ENCODE assay signal across 18 mouse cellular contexts in the genomic region with DNA sequence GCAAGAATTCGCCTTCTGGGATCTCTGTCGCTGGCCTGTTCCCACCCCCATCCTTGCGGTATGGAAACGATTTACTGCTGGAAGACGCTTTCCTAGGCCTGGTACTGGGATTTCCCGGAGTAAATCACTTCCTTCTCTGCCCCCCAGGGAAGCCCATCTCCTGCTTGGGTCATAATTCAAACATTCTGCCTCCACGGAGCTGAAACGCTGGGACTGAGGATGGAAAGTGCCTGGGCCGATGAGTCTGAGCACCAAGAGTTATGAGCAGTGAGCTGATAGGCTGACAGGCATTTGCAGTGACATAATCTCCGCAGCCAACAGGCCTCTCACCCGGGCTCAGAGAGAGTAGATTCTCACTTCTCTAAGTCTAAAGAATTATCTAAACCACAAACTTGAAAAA. TPM values are rescaled to one million over a fixed set of nuclear protein-coding genes. Genes with fewer than 3 reads are reported as not detected.
A peak's percentile ranks its signal among the peaks of the same experiment; 100 is the strongest.
DNase-seq lines count a peak whose midpoint lies in the region; ATAC-seq lines count a peak whose summit lies in the region.
"Had no signal": no experiment of that assay in that cellular context is flagged by ENCODE, and none has a peak within 500 bp of the region (broad histone marks: within the 10 kb centered on the region; RNA-seq: fewer than 3 reads in every experiment).

No protein-coding gene starts in this region.

- no peak for ATAC-seq in neural tube, embryonic 15.5 days (ENCODE audit: low FRiP score)
- ATAC-seq in embryonic facial prominence, embryonic 11.5 days (replicated peaks; ENCODE audit: insufficient number of reproducible peaks, low FRiP score, low TSS enrichment, low read depth): peak; percentile 60; the same call in 1 of the 2 replicates
- ATAC-seq in limb, embryonic 11.5 days (ENCODE audit: insufficient number of reproducible peaks, low FRiP score, low TSS enrichment, low read depth): no peak
- ATAC-seq: intestine, embryonic 15.5 days; liver, postnatal 0 days; midbrain, embryonic 15.5 days had no signal

- no peak overlapping the region for H3K4me2 ChIP-seq in neural tube, embryonic 15.5 days
- no peak overlapping the region for H3K4me2 ChIP-seq in embryonic facial prominence, embryonic 11.5 days (ENCODE audit: low read depth, low read length)
- 0 out of 2 replicates have a peak overlapping the region, but pooled peaks have one; percentile 11 for H3K4me2 ChIP-seq in limb, embryonic 11.5 days (ENCODE audit: low read depth, severe bottlenecking)
- H3K4me2 ChIP-seq: intestine, embryonic 15.5 days; midbrain, embryonic 15.5 days; neural tube, embryonic 12.5 days had no signal

- H3K4me1 ChIP-seq in neural tube, embryonic 15.5 days: peaks cover 14% of the 10 kb centered on the region; the same call in 1 of the 2 replicates
- H3K4me1 ChIP-seq in embryonic facial prominence, embryonic 11.5 days (ENCODE audit: control insufficient read depth, insufficient read depth, low read length): peaks cover 3% of the 10 kb centered on the region
- H3K4me1 ChIP-seq in limb, embryonic 11.5 days (ENCODE audit: control insufficient read depth, insufficient read depth, low read length): peaks cover 9% of the 10 kb centered on the region
- H3K4me1 ChIP-seq: midbrain, embryonic 15.5 days; neural tube, embryonic 12.5 days had no signal

- H3K9me3 ChIP-seq in neural tube, embryonic 15.5 days (replicated peaks): no peaks in the 10 kb centered on the region
- H3K9me3 ChIP-seq in embryonic facial prominence, embryonic 11.5 days (replicated peaks; ENCODE audit: control insufficient read depth, low read length): no peaks in the 10 kb centered on the region
- H3K9me3 ChIP-seq in limb, embryonic 11.5 days (ENCODE audit: control insufficient read depth, low read length): no peaks in the 10 kb centered on the region
- H3K9me3 ChIP-seq: intestine, embryonic 15.5 days; midbrain, embryonic 15.5 days; neural tube, embryonic 12.5 days had no signal

- H3K36me3 ChIP-seq in neural tube, embryonic 15.5 days: no peaks in the 10 kb centered on the region
- no peaks in the 10 kb centered on the region for H3K36me3 ChIP-seq in embryonic facial prominence, embryonic 11.5 days (replicated peaks; ENCODE audit: control insufficient read depth, insufficient read depth, low read depth, low read length)
- H3K36me3 ChIP-seq in limb, embryonic 11.5 days (ENCODE audit: control insufficient read depth, insufficient read depth, low read length): no peaks in the 10 kb centered on the region
- H3K36me3 ChIP-seq: intestine, embryonic 15.5 days; midbrain, embryonic 15.5 days; neural tube, embryonic 12.5 days had no signal

- H3K27ac ChIP-seq in neural tube, embryonic 15.5 days (replicated peaks): no peak overlapping the region
- H3K27ac ChIP-seq in embryonic facial prominence, embryonic 11.5 days (replicated peaks; ENCODE audit: low read depth, low read length): peak overlapping the region; percentile 28; the same call in 1 of the 2 replicates
- H3K27ac ChIP-seq in limb, embryonic 11.5 days (replicated peaks; ENCODE audit: low read depth, low read length): peak overlapping the region; percentile 61; the same call in 1 of the 2 replicates
- H3K27ac ChIP-seq: intestine, embryonic 15.5 days; midbrain, embryonic 15.5 days; neural tube, embryonic 12.5 days had no signal

- H3K27me3 ChIP-seq in neural tube, embryonic 15.5 days (replicated peaks): no peaks in the 10 kb centered on the region
- no peaks in the 10 kb centered on the region for H3K27me3 ChIP-seq in embryonic facial prominence, embryonic 11.5 days (ENCODE audit: control insufficient read depth, insufficient read depth, low read length)
- no peaks in the 10 kb centered on the region for H3K27me3 ChIP-seq in limb, embryonic 11.5 days (ENCODE audit: control insufficient read depth, insufficient read depth, low read length)
- H3K27me3 ChIP-seq: intestine, embryonic 15.5 days; midbrain, embryonic 15.5 days; neural tube, embryonic 12.5 days had no signal

- 32% methylated on average over 11 of the region's 11 CpGs for WGBS in neural tube, embryonic 15.5 days
- 24% methylated on average over 11 of the region's 11 CpGs for WGBS in embryonic facial prominence, embryonic 11.5 days
- 7% methylated on average over 11 of the region's 11 CpGs for WGBS in limb, embryonic 11.5 days

- DNase-seq in neural tube, embryonic 10.5 days (ENCODE audit: extremely low spot score, low spot score): peak; percentile 47
- peak; percentile 78 for DNase-seq in embryonic facial prominence, embryonic 11.5 days (ENCODE audit: low spot score)
- peak; percentile 57 for DNase-seq in limb, embryonic 11.5 days (ENCODE audit: low spot score)
- DNase-seq in gastrocnemius, adult 8-10 months (ENCODE audit: low spot score in 2 of 2): no peak
- DNase-seq in urinary bladder, postnatal 10 days (ENCODE audit: low spot score): no peak
- DNase-seq in spleen, adult 12 weeks (ENCODE audit: low spot score): no peak
- no peak for DNase-seq in B cell, adult 2 months
- DNase-seq: cerebellum, postnatal 14 days; heart, adult 11 months; kidney, postnatal 25 days; left cerebral cortex, postnatal 4 days; liver, postnatal 0 days; lung, postnatal 4 days; retina, postnatal 1 day had no signal

- H3K9ac ChIP-seq in neural tube, embryonic 15.5 days (replicated peaks): no peak overlapping the region
- no peak overlapping the region for H3K9ac ChIP-seq in embryonic facial prominence, embryonic 11.5 days (replicated peaks; ENCODE audit: low read length)
- H3K9ac ChIP-seq in limb, embryonic 11.5 days (ENCODE audit: low read length): no peak overlapping the region
- H3K9ac ChIP-seq: intestine, embryonic 15.5 days; liver, postnatal 0 days; midbrain, embryonic 15.5 days; neural tube, embryonic 12.5 days had no signal

- no peak overlapping the region for H3K4me3 ChIP-seq in neural tube, embryonic 15.5 days (replicated peaks)
- H3K4me3 ChIP-seq in embryonic facial prominence, embryonic 11.5 days (ENCODE audit: low read depth, low read length): no peak overlapping the region
- no peak overlapping the region for H3K4me3 ChIP-seq in limb, embryonic 11.5 days (ENCODE audit: low read depth, low read length)
- H3K4me3 ChIP-seq: intestine, embryonic 15.5 days; midbrain, embryonic 15.5 days; neural tube, embryonic 12.5 days had no signal

RNA-seq across cellular contexts. Expression of gene Lactb, which starts 33.5 kb away (rescaled TPM):
- polyA plus RNA-seq in neural tube, embryonic 15.5 days (2015; fragmentation: Nextera tagmentation; extraction: Ambion mirVana): 12.4 and 12.7 TPM in 2 replicates
- 10.2 and 11.3 TPM in 2 replicates for polyA plus RNA-seq in embryonic facial prominence, embryonic 11.5 days (2014; fragmentation: Nextera tagmentation; extraction: Ambion mirVana)
- polyA plus RNA-seq in limb, embryonic 11.5 days (2014; fragmentation: Nextera tagmentation; extraction: Ambion mirVana): 9.0 and 10.6 TPM in 2 replicates
- total RNA-seq in gastrocnemius, adult 8-10 months (2022): 10 to 100 TPM; 18.3 to 23.1 (median 22.6) TPM

RNA-seq across cellular contexts. Expression of gene Tpm1, which starts 40.4 kb away (rescaled TPM):
- 230 and 300 TPM in 2 replicates for polyA plus RNA-seq in neural tube, embryonic 15.5 days (2015; fragmentation: Nextera tagmentation; extraction: Ambion mirVana)
- polyA plus RNA-seq in embryonic facial prominence, embryonic 11.5 days (2014; fragmentation: Nextera tagmentation; extraction: Ambion mirVana): 563 and 596 TPM in 2 replicates
- polyA plus RNA-seq in limb, embryonic 11.5 days (2014; fragmentation: Nextera tagmentation; extraction: Ambion mirVana): 395 and 414 TPM in 2 replicates
- total RNA-seq in gastrocnemius, adult 8-10 months (2022): over 10,000 TPM; 24,112 to 28,307 (median 24,365) TPM

Comparison
In these comparisons a context has a peak if more than half of its experiments do, and no peak if none do; other contexts are left out.
1. DNase-seq: peak in neural tube, embryonic 10.5 days (single experiment), embryonic facial prominence, embryonic 11.5 days (single experiment) and limb, embryonic 11.5 days (single experiment); none in gastrocnemius, adult 8-10 months (0 of 2), urinary bladder, postnatal 10 days (single experiment), spleen, adult 12 weeks (single experiment) and B cell, adult 2 months (0 of 2).